Mouse (Mus musculus): ENCODE results near the gene Fhad1. TPM values are rescaled to one million over a fixed set of nuclear protein-coding genes. Genes with fewer than 3 reads are reported as not detected.

Gene Fhad1
- polyA plus RNA-seq, 1 experiment, result 0.07 TPM

DNA sequence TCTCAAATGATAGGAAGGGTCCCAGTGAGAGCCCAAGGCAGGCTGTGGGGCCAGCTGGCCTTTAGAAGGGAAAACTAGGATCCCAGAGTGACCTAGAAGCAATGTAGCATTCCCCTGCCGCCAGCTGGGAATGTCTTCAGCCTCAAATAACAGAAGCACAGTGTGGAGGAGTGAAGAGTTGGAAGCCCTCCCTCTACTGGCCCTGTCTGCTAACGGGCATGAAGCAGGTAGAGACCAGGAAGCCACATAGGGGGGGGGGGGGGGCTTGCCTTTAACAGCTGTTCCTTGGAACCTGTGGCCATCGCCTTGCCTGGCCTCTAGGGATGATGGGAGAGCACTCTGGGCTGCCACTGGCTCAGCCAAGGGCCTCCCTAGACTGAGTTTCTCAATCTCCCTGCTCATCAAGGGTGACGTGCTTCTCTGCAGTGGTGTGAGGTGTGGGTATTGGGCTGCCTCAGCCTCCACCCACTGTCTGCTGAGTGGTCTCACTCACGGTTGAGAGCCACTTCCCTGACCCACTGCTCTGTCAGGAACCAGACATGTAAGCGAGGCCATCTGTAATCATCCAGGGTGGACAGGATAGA, 128.4 kb downstream of the Fhad1 start:
- TF ChIP-seq FOSL1 (IDR thresholded peaks at IDR 0.05; ENCODE audit: insufficient read depth, low read length, poor library complexity, severe bottlenecking), result no peak
- no peak for TF ChIP-seq CEBPB (IDR thresholded peaks at IDR 0.05; ENCODE audit: low read depth)
- TF ChIP-seq USF1 (IDR thresholded peaks at IDR 0.05; ENCODE audit: low read depth), result no peak
- no peak for TF ChIP-seq CTCF (IDR thresholded peaks at IDR 0.05; ENCODE audit: control insufficient read depth, insufficient read depth, insufficient read length)
- TF ChIP-seq MYOD1 (IDR thresholded peaks at IDR 0.05; ENCODE audit: control insufficient read depth, insufficient read length, low read depth), result no peak
- TF ChIP-seq MYOG (IDR thresholded peaks at IDR 0.05; ENCODE audit: control insufficient read depth, extremely low read depth, insufficient read length), result no peak
- TF ChIP-seq MAX (IDR thresholded peaks at IDR 0.05), result no peak
- Histone ChIP-seq H3K36me3 (ENCODE audit: control insufficient read depth, insufficient read depth) (no peaks in the 10 kb centered on the region), H3K79me3 (ENCODE audit: low read depth) (no peaks in the 10 kb centered on the region), H3K79me2 (ENCODE audit: control insufficient read depth, insufficient read depth) (no peaks in the 10 kb centered on the region), H3ac (ENCODE audit: control insufficient read depth, insufficient read length, low read depth) (no peak overlapping the region), H3K27me3 (ENCODE audit: control insufficient read depth, insufficient read depth, insufficient read length) (peaks cover 7% of the 10 kb centered on the region), H3K4me3 (ENCODE audit: insufficient read depth, poor library complexity, severe bottlenecking) (no peak overlapping the region)

DNA sequence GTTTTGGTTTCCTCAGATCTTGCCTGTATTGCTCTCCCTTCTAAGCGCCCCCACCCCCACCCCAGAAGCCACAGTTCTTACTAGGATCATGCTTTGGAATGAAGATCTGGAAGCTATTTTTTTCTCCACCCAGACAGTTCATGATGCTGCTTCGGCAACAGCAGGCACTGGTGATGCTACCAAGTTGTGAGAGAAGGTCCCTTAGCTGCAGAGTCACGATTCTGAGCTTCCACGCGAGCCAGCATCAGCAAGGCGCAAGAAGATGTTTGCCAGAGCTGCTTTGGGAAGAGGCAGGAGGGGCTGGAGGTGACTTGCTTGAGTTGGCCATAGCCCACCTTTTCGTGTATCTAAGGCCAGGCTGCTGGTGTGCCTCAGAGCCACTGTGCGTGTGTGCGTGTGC, 129.4 kb downstream of the Fhad1 start:
- H3K4me3 ChIP-seq (ENCODE audit: insufficient read depth, poor library complexity, severe bottlenecking), result no peak overlapping the region
- TF ChIP-seq MYOD1 (IDR thresholded peaks at IDR 0.05; ENCODE audit: control insufficient read depth, insufficient read length, low read depth), result no peak
- no peak for TF ChIP-seq FOSL1 (IDR thresholded peaks at IDR 0.05; ENCODE audit: insufficient read depth, low read length, poor library complexity, severe bottlenecking)
- TF ChIP-seq MAX (IDR thresholded peaks at IDR 0.05), result no peak
- TF ChIP-seq MYOG (IDR thresholded peaks at IDR 0.05; ENCODE audit: control insufficient read depth, extremely low read depth, insufficient read length), result no peak
- no peak for TF ChIP-seq CEBPB (IDR thresholded peaks at IDR 0.05; ENCODE audit: low read depth)
- no peak for TF ChIP-seq CTCF (IDR thresholded peaks at IDR 0.05; ENCODE audit: control insufficient read depth, insufficient read depth, insufficient read length)
- TF ChIP-seq USF1 (IDR thresholded peaks at IDR 0.05; ENCODE audit: low read depth), result no peak
- H3K79me2 ChIP-seq (ENCODE audit: control insufficient read depth, insufficient read depth), result no peaks in the 10 kb centered on the region
- no peaks in the 10 kb centered on the region for H3K79me3 ChIP-seq (ENCODE audit: low read depth)
- no peak overlapping the region for H3ac ChIP-seq (ENCODE audit: control insufficient read depth, insufficient read length, low read depth)
- no peaks in the 10 kb centered on the region for H3K36me3 ChIP-seq (ENCODE audit: control insufficient read depth, insufficient read depth)
- H3K27me3 ChIP-seq (ENCODE audit: control insufficient read depth, insufficient read depth, insufficient read length), result peaks cover 4% of the 10 kb centered on the region

DNA sequence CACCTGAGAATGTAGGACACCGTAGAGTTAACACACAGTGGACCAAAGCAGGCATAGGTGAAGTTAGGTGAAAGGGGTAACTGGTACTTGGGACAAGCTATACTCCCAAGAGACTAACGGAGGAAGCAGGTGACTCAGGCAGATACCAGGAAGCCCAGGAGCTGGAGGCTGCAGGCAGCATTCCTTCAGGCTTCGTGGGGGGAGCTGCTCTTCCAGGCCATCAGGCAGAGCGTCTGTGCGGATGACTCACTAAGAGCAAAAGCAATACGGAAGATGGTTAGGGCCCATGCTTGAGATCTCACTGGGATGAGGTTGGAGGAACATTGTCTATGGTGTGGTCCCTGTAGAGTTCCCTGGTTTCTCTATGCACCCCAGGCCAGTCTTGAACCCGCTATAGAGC, 132.0 kb downstream of the Fhad1 start:
- H3K79me3 ChIP-seq (ENCODE audit: low read depth), result no peaks in the 10 kb centered on the region
- no peaks in the 10 kb centered on the region for H3K36me3 ChIP-seq (ENCODE audit: control insufficient read depth, insufficient read depth)
- H3K27me3 ChIP-seq (ENCODE audit: control insufficient read depth, insufficient read depth, insufficient read length), result no peaks in the 10 kb centered on the region
- H3K4me3 ChIP-seq (ENCODE audit: insufficient read depth, poor library complexity, severe bottlenecking), result no peak overlapping the region
- TF ChIP-seq CEBPB (IDR thresholded peaks at IDR 0.05; ENCODE audit: low read depth), result no peak
- TF ChIP-seq CTCF (IDR thresholded peaks at IDR 0.05; ENCODE audit: control insufficient read depth, insufficient read depth, insufficient read length), result no peak
- TF ChIP-seq MYOD1 (IDR thresholded peaks at IDR 0.05; ENCODE audit: control insufficient read depth, insufficient read length, low read depth), result no peak
- TF ChIP-seq MYOG (IDR thresholded peaks at IDR 0.05; ENCODE audit: control insufficient read depth, extremely low read depth, insufficient read length), result no peak
- TF ChIP-seq MAX (IDR thresholded peaks at IDR 0.05), result no peak
- no peak for TF ChIP-seq USF1 (IDR thresholded peaks at IDR 0.05; ENCODE audit: low read depth)
- TF ChIP-seq FOSL1 (IDR thresholded peaks at IDR 0.05; ENCODE audit: insufficient read depth, low read length, poor library complexity, severe bottlenecking), result no peak
- H3ac ChIP-seq (ENCODE audit: control insufficient read depth, insufficient read length, low read depth), result no peak overlapping the region
- H3K79me2 ChIP-seq (ENCODE audit: control insufficient read depth, insufficient read depth), result no peaks in the 10 kb centered on the region

DNA sequence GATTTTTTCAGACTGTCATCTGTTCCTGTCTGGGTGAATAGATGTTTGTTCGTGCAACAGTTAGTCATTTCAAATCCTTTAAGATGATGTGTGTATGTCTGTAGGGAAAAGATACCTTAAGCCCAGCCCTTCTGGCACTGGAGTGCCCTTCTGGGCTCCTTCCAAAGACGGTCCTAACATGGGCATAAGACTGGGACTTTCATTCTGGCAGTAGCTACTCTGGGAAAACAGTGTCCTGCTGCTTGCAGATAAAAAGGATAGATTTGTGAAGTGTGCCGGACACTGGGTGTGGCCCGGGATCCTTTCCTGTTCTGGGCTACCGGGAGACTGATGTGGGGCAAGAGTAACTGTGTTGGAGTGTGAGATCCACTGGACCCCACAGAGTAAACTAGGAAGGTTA, 132.9 kb downstream of the Fhad1 start:
- Histone ChIP-seq H3K27me3 (ENCODE audit: control insufficient read depth, insufficient read depth, insufficient read length) (peaks cover 4% of the 10 kb centered on the region), H3K79me2 (ENCODE audit: control insufficient read depth, insufficient read depth) (no peaks in the 10 kb centered on the region), H3K4me3 (ENCODE audit: insufficient read depth, poor library complexity, severe bottlenecking) (no peak overlapping the region), H3ac (ENCODE audit: control insufficient read depth, insufficient read length, low read depth) (no peak overlapping the region), H3K36me3 (ENCODE audit: control insufficient read depth, insufficient read depth) (no peaks in the 10 kb centered on the region), H3K79me3 (ENCODE audit: low read depth) (no peaks in the 10 kb centered on the region)
- TF ChIP-seq CTCF (IDR thresholded peaks at IDR 0.05; ENCODE audit: control insufficient read depth, insufficient read depth, insufficient read length) (no peak), MAX (IDR thresholded peaks at IDR 0.05) (no peak), MYOG (IDR thresholded peaks at IDR 0.05; ENCODE audit: control insufficient read depth, extremely low read depth, insufficient read length) (no peak), FOSL1 (IDR thresholded peaks at IDR 0.05; ENCODE audit: insufficient read depth, low read length, poor library complexity, severe bottlenecking) (no peak), USF1 (IDR thresholded peaks at IDR 0.05; ENCODE audit: low read depth) (no peak), MYOD1 (IDR thresholded peaks at IDR 0.05; ENCODE audit: control insufficient read depth, insufficient read length, low read depth) (no peak), CEBPB (IDR thresholded peaks at IDR 0.05; ENCODE audit: low read depth) (no peak)

DNA sequence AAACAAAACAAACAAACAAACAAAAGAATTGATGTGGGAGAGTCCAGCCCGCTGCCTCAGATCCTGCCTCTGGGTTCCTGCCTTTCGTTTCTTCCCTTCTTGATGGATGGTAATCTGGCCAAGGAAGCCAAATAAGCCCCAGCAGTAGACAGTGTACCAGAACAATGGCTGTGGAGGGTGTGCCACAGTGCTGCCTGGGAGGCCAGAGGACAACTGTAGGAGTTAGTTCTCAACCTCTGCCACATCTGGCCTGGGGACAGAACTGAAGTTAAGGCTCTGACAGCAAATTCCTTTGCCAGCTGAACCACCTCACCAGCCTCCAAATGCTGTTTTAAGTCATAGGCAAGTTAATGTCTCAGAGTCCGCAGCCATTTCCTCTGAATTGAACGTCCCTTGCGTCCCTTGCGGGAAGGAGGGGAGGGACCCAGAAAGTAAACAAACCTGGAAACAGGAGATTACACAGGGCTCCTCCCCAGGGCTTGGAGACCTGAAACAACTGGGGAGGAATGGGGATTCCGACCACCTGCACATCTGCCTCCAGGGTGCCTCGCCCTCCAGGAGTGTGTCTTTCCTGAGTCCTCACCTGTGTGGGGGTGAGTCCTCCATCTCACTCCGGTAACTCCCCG, 133.5 kb downstream of the Fhad1 start:
- H3K4me3 ChIP-seq (ENCODE audit: insufficient read depth, poor library complexity, severe bottlenecking), result no peak overlapping the region
- no peak overlapping the region for H3ac ChIP-seq (ENCODE audit: control insufficient read depth, insufficient read length, low read depth)
- peaks cover 4% of the 10 kb centered on the region for H3K27me3 ChIP-seq (ENCODE audit: control insufficient read depth, insufficient read depth, insufficient read length)
- TF ChIP-seq MYOD1 (IDR thresholded peaks at IDR 0.05; ENCODE audit: control insufficient read depth, insufficient read length, low read depth), result no peak
- TF ChIP-seq FOSL1 (IDR thresholded peaks at IDR 0.05; ENCODE audit: insufficient read depth, low read length, poor library complexity, severe bottlenecking), result no peak
- no peak for TF ChIP-seq CEBPB (IDR thresholded peaks at IDR 0.05; ENCODE audit: low read depth)
- no peak for TF ChIP-seq MYOG (IDR thresholded peaks at IDR 0.05; ENCODE audit: control insufficient read depth, extremely low read depth, insufficient read length)
- no peak for TF ChIP-seq USF1 (IDR thresholded peaks at IDR 0.05; ENCODE audit: low read depth)
- TF ChIP-seq MAX (IDR thresholded peaks at IDR 0.05), result no peak
- TF ChIP-seq CTCF (IDR thresholded peaks at IDR 0.05; ENCODE audit: control insufficient read depth, insufficient read depth, insufficient read length), result no peak
- no peaks in the 10 kb centered on the region for H3K79me2 ChIP-seq (ENCODE audit: control insufficient read depth, insufficient read depth)
- H3K36me3 ChIP-seq (ENCODE audit: control insufficient read depth, insufficient read depth), result no peaks in the 10 kb centered on the region
- H3K79me3 ChIP-seq (ENCODE audit: low read depth), result no peaks in the 10 kb centered on the region

Data from C2C12 (cell line).